In genomic region chr2:116979561-116980391, GRCm38 (mm10) we compare ENCODE assay signal across 7 mouse cellular contexts.
A peak's percentile ranks its signal among the peaks of the same experiment; 100 is the strongest.
DNase-seq lines count a peak whose midpoint lies in the region; ATAC-seq lines count a peak whose summit lies in the region.

No protein-coding gene starts in this region.

- no peaks in the 10 kb centered on the region for H3K9me3 ChIP-seq in embryonic facial prominence, embryonic 12.5 days
- no peaks in the 10 kb centered on the region for H3K9me3 ChIP-seq in limb, embryonic 10.5 days (replicated peaks)
- H3K9me3 ChIP-seq in neural tube, embryonic 13.5 days: no peaks in the 10 kb centered on the region

- WGBS in embryonic facial prominence, embryonic 12.5 days: 6% methylated on average over 10 of the region's 10 CpGs
- WGBS in limb, embryonic 10.5 days: 4% methylated on average over 10 of the region's 10 CpGs
- 1% methylated on average over 10 of the region's 10 CpGs for WGBS in neural tube, embryonic 13.5 days

- intact Hi-C loops in heart, postnatal 10 days (cut with DNase I): loop anchor here (2.0 kb wide), 1 partner anchor 39 kb away; no protein-coding TSS in a partner anchor

- no peak overlapping the region for H3K4me2 ChIP-seq in embryonic facial prominence, embryonic 12.5 days (replicated peaks)
- H3K4me2 ChIP-seq in neural tube, embryonic 13.5 days: 0 out of 2 replicates have a peak overlapping the region, but pooled peaks have one; percentile 11

- no peak overlapping the region for H3K4me3 ChIP-seq in embryonic facial prominence, embryonic 12.5 days
- no peak overlapping the region for H3K4me3 ChIP-seq in limb, embryonic 10.5 days
- no peak overlapping the region for H3K4me3 ChIP-seq in neural tube, embryonic 13.5 days

- no peaks in the 10 kb centered on the region for H3K27me3 ChIP-seq in embryonic facial prominence, embryonic 12.5 days
- no peaks in the 10 kb centered on the region for H3K27me3 ChIP-seq in limb, embryonic 10.5 days (ENCODE audit: low read depth, poor library complexity, severe bottlenecking)
- H3K27me3 ChIP-seq in neural tube, embryonic 13.5 days: no peaks in the 10 kb centered on the region

- peaks cover 41% of the 10 kb centered on the region for H3K4me1 ChIP-seq in embryonic facial prominence, embryonic 12.5 days
- peaks cover 60% of the 10 kb centered on the region for H3K4me1 ChIP-seq in limb, embryonic 10.5 days
- H3K4me1 ChIP-seq in neural tube, embryonic 13.5 days (replicated peaks): peaks cover 44% of the 10 kb centered on the region

- H3K9ac ChIP-seq in embryonic facial prominence, embryonic 12.5 days: no peak overlapping the region
- no peak overlapping the region for H3K9ac ChIP-seq in neural tube, embryonic 13.5 days

- ATAC-seq in embryonic facial prominence, embryonic 12.5 days (ENCODE audit: insufficient number of reproducible peaks, insufficient read depth, low FRiP score, low TSS enrichment): no peak
- no peak for ATAC-seq in neural tube, embryonic 13.5 days (ENCODE audit: low read depth)

- peak; percentile 26 for DNase-seq in urinary bladder, postnatal 14 days (ENCODE audit: low spot score)
- no peak for DNase-seq in urinary bladder, adult 18-20 months (ENCODE audit: low spot score in 2 of 2)
- peak; percentile 71 to 76 for DNase-seq in heart, postnatal 10 days
- peak; percentile 62 for DNase-seq in limb, embryonic 10.5 days (ENCODE audit: low spot score)
- no peak for DNase-seq in urinary bladder, postnatal 25 days (ENCODE audit: low spot score)

- H3K27ac ChIP-seq in embryonic facial prominence, embryonic 12.5 days: peak overlapping the region; percentile 69
- peak overlapping the region; percentile 86 for H3K27ac ChIP-seq in limb, embryonic 10.5 days
- H3K27ac ChIP-seq in neural tube, embryonic 13.5 days (replicated peaks): peak overlapping the region; percentile 69

- H3K36me3 ChIP-seq in embryonic facial prominence, embryonic 12.5 days: no peaks in the 10 kb centered on the region
- no peaks in the 10 kb centered on the region for H3K36me3 ChIP-seq in limb, embryonic 10.5 days
- H3K36me3 ChIP-seq in neural tube, embryonic 13.5 days: no peaks in the 10 kb centered on the region

Comparison
In these comparisons a context has a peak if more than half of its experiments do, and no peak if none do; other contexts are left out.
1. DNase-seq: peak in urinary bladder, postnatal 14 days (single experiment), heart, postnatal 10 days (2 of 2) and limb, embryonic 10.5 days (single experiment); none in urinary bladder, adult 18-20 months (0 of 2) and urinary bladder, postnatal 25 days (single experiment).
2. Peak in every context shown above with its lines, with median percentiles within 50 percentile points of each other: H3K27ac ChIP-seq.